Mouse (Mus musculus): ENCODE data around the gene Nms.
A peak's percentile ranks its signal among the peaks of the same experiment; 100 is the strongest.

Gene Nms

DNA sequence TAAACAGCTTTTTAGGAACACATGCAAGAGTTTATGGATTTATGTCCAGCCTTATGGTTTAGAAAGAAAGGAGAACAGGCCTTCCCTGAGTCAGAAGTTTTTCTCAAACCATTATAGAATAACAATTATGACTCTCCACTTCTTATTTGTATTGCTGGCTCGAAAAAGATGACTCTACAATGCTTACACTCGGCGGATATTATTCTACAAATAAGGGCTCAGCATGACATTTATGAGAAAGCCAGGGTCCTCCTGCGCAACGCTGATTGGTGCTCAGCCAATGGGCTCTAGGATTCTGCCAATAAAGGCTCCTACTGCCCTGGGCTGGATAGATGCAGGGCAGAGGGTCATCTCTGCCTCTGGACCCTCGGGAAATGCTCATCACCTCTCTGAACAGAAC is at the start of gene Nms:
Nms (plus strand) TSS at position 301 of the 400 bp plus-strand sequence.
- no peak for DNase-seq (ENCODE audit: low read depth, low spot score)

DNA sequence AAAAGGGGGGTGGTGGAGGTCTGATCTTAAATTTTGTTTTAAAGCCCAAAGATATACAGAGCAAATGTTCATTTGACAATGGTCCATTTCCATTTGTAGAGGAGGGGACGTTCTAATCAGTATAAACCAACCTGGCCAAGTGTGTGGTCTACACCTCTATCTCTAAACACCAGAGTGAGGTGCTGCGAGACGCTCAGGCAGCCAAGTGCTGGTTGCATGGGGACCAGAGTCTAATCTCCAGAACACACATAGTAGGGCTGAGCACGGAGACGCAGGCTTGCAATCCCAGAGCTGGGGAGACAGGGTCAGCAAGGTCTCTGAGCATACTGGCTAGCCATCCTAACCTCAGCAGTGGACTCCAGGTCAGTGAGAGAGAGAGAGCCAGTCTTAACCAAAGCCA is 47.5 kb upstream of the Nms start:
- no peak for DNase-seq (ENCODE audit: low read depth, low spot score)

GRCm38 (mm10) chr1:38893081-38893480 is 45.9 kb upstream of the Nms start:
- no peak for DNase-seq (ENCODE audit: low read depth, low spot score)

GRCm38 (mm10) chr1:38897431-38898248 is 41.3 kb upstream of the Nms start, which contains the start of gene Chst10:
TSS of gene Chst10 (minus strand) at chr1:38898161.
- peak; percentile 93 for DNase-seq (ENCODE audit: low read depth, low spot score)

DNA sequence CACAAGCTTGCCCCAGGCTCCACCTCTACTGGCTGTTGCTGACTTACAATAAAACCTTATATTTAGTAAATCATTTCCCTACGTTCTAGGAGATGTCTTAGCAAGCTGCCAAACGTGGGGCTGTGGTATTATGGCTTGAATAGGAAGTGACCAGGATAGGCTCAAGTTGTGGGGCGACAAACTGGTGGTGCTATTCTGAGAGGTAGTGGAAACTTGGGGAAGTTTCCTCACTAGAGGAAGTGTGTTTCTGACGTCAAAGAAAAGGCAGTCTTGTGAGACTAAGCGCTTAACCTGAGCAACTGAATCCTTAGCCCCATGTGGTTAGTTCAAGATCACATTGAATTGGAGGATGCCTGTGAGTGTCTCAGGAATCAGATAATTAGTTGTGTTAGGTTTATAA is 36.4 kb upstream of the Nms start:
- DNase-seq (ENCODE audit: low read depth, low spot score), result peak; percentile 68

- DNase-seq (ENCODE audit: low read depth, low spot score), result no peak
Observed at GRCm38 (mm10) chr1:38903985-38904384, 35.0 kb upstream of the Nms start.

DNA sequence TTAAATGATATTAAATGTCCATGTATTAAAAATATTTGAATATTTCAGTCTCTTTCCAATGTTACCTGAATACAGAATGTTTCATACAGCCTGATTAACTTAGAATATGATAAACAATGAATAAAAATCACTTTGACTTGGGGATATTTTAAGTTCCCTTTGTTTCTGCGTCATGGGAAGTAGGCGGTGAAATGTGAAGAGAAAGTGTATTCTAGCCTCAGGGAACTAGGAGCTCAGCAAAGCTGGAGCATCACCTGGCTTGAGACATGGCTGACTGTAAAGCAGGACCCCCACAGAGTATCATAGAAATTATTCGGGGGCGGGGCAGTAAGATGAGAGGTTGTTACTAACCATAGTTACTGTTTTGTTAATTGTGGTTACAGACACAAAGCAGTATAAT is 10.0 kb upstream of the Nms start:
- no peak for DNase-seq (ENCODE audit: low read depth, low spot score)

DNA sequence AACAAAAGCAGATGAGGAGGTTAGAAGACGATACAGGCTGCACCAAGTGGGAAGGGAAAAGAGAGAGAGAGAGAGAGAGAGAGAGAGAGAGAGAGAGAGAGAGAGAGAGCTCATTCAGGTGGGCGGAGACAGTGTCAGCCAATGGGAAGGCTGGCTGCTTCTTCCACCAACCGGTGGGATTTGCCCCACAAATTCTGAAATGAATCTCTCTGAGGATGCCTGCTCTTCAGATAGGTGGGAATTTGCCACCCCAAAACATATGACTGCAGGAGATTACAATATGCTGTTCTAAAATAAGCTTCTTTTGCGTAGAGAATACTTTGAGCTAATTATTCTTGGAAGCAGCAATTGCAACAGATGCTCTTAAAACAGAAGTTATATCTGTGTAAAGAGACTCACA is 9.5 kb upstream of the Nms start:
- DNase-seq (ENCODE audit: low read depth, low spot score), result no peak

DNA sequence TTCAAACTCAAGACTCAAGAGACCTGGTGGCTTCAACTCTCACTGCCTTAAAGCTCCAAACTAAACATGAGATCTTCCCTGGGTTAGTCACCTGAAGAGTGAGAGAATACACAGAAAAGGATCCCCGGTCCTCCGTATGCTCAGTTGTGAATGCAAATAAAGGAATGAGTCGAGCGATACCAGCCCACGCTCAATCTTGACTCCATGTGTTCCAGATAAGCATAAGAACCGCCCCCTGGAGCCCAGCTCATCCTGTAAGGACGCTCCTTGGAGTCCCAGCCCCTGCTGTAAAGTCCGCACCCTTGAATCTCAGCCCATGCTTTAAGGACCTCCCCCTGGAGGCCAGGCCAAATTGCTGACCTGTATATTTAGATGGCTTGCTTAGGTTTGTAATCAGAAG is 8.2 kb upstream of the Nms start:
- no peak for DNase-seq (ENCODE audit: low read depth, low spot score)

- DNase-seq (ENCODE audit: low read depth, low spot score), result peak; percentile 53
Observed at GRCm38 (mm10) chr1:38934668-38935067, 4.3 kb upstream of the Nms start.

DNA sequence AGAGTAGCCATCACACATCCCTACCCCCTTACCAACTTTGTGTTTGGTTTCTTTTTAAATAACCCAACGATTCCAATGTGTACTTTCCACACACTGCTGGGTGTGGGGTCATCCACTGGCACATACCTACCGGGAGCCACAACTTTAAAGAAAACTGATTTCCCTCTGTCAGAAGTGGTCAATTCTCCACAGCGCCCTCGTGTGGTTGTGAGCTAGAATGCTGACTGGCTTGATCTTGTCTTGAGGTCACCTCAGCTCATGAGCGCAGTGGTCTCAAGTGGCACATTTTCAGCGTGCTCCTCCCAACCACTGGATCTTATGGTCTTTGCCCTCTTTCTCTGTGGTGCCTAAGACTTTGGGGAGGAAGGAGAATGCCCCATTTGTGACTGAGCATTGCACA is 2.2 kb upstream of the Nms start:
- DNase-seq (ENCODE audit: low read depth, low spot score), result peak; percentile 70

GRCm38 (mm10) chr1:38939608-38940007 is 659 bp downstream of the Nms start:
- DNase-seq (ENCODE audit: low read depth, low spot score), result peak; percentile 16

GRCm38 (mm10) chr1:38956457-38956856 is 17.5 kb downstream of the Nms start:
- DNase-seq (ENCODE audit: low read depth, low spot score), result no peak

DNA sequence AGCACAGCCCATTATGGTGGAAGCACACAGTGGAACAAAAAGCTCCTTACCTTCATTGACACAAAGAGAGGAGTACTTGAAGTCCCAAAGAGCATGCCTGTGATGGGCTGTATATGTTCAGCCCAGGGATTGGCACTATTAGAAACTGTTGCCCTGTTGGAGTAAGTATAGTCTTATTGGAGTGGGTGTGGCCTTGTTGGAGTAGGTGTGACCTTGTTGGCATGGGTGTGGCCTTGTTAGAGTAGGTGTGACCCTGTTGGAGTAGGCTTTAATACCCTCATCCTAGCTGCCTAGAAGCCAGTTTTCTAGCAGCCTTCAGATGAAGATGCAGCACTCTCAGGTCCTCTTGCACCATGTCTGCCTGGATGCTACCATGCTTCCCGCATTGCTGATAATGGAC is 30.2 kb downstream of the Nms start:
- DNase-seq (ENCODE audit: low read depth, low spot score), result no peak

- DNase-seq (ENCODE audit: low read depth, low spot score), result no peak
Observed at GRCm38 (mm10) chr1:38971712-38972111, 32.8 kb downstream of the Nms start.

GRCm38 (mm10) chr1:38972986-38973592 is 34.1 kb downstream of the Nms start:
- no peak for DNase-seq (ENCODE audit: low read depth, low spot score)

DNA sequence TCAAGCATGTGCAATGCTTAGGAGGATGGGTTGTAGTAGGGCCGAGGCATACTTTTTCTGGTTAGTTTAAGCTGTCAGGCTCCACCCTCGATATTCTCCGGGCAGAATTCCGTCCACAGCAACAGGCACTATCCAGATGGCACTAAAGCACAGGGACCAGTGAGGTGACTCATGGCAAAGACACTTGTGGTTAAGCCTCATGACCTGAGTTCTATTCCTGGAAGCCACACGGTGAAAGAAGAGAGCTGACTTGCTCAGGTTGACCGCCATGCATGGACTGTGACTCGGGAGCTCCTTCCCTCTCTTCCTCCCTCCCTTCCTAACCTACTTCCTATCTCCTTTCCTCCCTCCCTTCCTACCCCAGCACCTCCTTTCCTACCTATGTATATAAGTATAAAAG is 41.0 kb downstream of the Nms start:
- DNase-seq (ENCODE audit: low read depth, low spot score), result no peak

DNA sequence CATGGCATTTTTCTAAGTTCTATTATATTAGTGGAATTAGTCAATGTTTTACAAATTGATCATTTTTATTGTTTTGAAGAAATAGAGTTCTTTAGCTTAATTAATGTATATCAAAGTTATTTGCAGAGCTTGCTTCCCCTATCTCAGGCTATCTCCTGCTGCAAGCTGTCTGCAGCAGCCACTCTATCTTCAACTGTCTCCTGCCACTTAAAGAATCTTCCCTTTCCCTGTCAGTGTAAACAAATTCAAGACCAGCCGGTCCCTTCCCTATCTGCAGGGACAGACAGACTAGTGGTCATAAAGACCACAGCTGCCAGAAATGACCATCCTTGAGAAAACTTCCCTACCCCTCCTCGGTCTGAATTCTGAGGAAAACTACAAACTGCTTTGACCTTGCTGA is 44.9 kb downstream of the Nms start:
- DNase-seq (ENCODE audit: low read depth, low spot score), result no peak

DNA sequence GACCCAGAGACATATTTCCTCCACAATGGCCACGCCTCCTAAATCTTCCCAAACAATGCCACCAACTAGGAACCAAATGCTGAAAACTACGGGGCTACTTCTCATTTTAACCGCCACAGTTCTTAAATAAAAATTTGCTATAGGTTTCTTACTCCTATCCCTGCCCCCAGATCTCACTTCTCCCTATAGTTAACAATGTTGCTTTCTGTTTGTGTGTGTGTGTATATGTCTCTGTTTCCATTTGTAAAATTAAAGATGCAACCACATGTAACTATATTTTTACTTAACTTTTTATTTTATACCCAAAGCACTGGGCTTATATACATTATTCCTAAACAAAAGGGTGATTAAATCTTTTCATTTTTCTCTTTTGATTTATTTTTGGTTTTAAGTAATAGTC is 46.4 kb downstream of the Nms start, which contains the start of gene Pdcl3:
Pdcl3 (plus strand) TSS at position 301 of the 400 bp plus-strand sequence.
- DNase-seq (ENCODE audit: low read depth, low spot score), result no peak

- DNase-seq (ENCODE audit: low read depth, low spot score), result peak; percentile 97
Observed at GRCm38 (mm10) chr1:38987080-38987864, 48.3 kb downstream of the Nms start.

DNA sequence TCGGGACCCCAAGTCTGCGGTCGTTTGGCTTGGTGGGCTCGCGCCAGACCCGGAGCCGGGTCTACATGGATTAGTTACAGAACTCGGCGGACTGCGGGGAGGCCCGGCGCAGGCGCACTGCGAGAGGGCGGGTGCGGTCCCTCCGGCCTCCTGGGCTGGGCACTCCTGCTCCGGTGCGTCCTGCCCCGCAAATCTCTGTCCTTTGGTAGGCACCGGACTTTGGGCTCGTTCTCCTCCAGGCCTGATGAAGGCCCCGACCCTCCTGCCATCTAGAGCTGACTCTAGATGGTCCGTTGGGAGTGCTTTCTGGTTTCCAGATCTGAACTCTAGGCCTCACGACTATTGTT is 48.9 kb downstream of the Nms start:
- no peak for DNase-seq (ENCODE audit: low read depth, low spot score)

- DNase-seq (ENCODE audit: low read depth, low spot score), result no peak
Observed at GRCm38 (mm10) chr1:38988357-38988756, 49.4 kb downstream of the Nms start.

Data from A20 (cell line).